Mouse (Mus musculus): ENCODE data around the gene Mob3b. TPM values are rescaled to one million over a fixed set of nuclear protein-coding genes. Genes with fewer than 3 reads are reported as not detected.

Mob3b gene
- 30.7 TPM for polyA plus RNA-seq (2014; fragmentation: Illumina TruSeq; extraction: RNeasy Lipid Tissue Mini Kit (QIAGEN cat#74804); ENCODE audit: low read depth, low replicate concordance)

GRCm38 (mm10) chr4:35156751-35157611 is at the start of gene Mob3b:
Mob3b (minus strand) TSS chr4:35157484.

GRCm38 (mm10) chr4:35151756-35152155 is 5.5 kb downstream of the Mob3b start, which contains the start of gene Ifnk:
Ifnk (plus strand) TSS chr4:35152056.

Other genes starting within 250 kb of the Mob3b start
- not detected for gene Ifnk, start 5.4 kb downstream of the Mob3b start, polyA plus RNA-seq (2014; fragmentation: Illumina TruSeq; extraction: RNeasy Lipid Tissue Mini Kit (QIAGEN cat#74804); ENCODE audit: low read depth, low replicate concordance)
- gene C9orf72, start 68.7 kb upstream of the Mob3b start, polyA plus RNA-seq (2014; fragmentation: Illumina TruSeq; extraction: RNeasy Lipid Tissue Mini Kit (QIAGEN cat#74804); ENCODE audit: low read depth, low replicate concordance): 26.1 TPM